Mouse (Mus musculus) lung, postnatal 0 days (tissue): ENCODE results near the gene Dynlt1c. TPM values are rescaled to one million over a fixed set of nuclear protein-coding genes. Genes with fewer than 3 reads are reported as not detected.
"Not testable (repeated sequence)": the region's sequence is repeated elsewhere in the genome, so short reads cannot be mapped to it uniquely, and the experiment has no call there.

Experiments used
- ATAC-seq: fragments of 200-750 bp; cut with Nextera tagmentation; 2 replicates; pipeline ENCODE4 v1.8.0; 2017; ENCODE audit warnings: moderate library complexity
- DNase-seq: peaks from one replicate; pipeline ENCODE4 v3.0.0-alpha.2; 2016; ENCODE audit warnings: low spot score
- H3K27ac ChIP-seq: fragments of 300-500 bp; sonication (generic); 2 replicates; pipeline ENCODE4 v1.5.1; 2014; ENCODE audit warnings: antibody characterized with exemption, mild to moderate bottlenecking, low read length, mixed read lengths
- H3K27me3 ChIP-seq: fragments of 300-500 bp; sonication (generic); replicated peaks from 2 replicates; pipeline ENCODE4 v1.6.1; 2014; ENCODE audit warnings: low read length, mixed read lengths; ENCODE audit not compliant: insufficient read depth
- H3K36me3 ChIP-seq: fragments of 300-500 bp; sonication (generic); 2 replicates; pipeline ENCODE4 v1.6.1; 2014; ENCODE audit warnings: low read length, mixed read lengths; ENCODE audit not compliant: insufficient read depth
- H3K4me1 ChIP-seq: fragments of 300-500 bp; sonication (generic); 2 replicates; pipeline ENCODE4 v1.6.1; 2014; ENCODE audit warnings: antibody characterized with exemption, low read depth, low read length, mixed read lengths; ENCODE audit not compliant: insufficient read depth
- H3K4me2 ChIP-seq: fragments of 300-500 bp; sonication (generic); replicated peaks from 2 replicates; pipeline ENCODE4 v1.6.1; 2014; ENCODE audit warnings: low read depth, mild to moderate bottlenecking, low read length, moderate library complexity, mixed read lengths
- H3K4me3 ChIP-seq: fragments of 300-500 bp; sonication (generic); 2 replicates; pipeline ENCODE4 v1.5.1; 2014; ENCODE audit warnings: low read depth, low read length
- H3K9ac ChIP-seq: fragments of 300-500 bp; sonication (generic); replicated peaks from 2 replicates; pipeline ENCODE4 v1.6.1; 2014; ENCODE audit warnings: low read depth, mild to moderate bottlenecking
- H3K9me3 ChIP-seq: fragments of 300-500 bp; sonication (generic); 2 replicates; pipeline ENCODE4 v1.6.1; 2016; ENCODE audit warnings: low read length, mixed read lengths
- CTCF ChIP-seq: IDR thresholded peaks from 2 replicates; pipeline ENCODE4 v1.5.1; 2016; ENCODE audit warnings: antibody characterized with exemption, mild to moderate bottlenecking
- EP300 ChIP-seq: IDR thresholded peaks from 2 replicates; pipeline ENCODE4 v1.6.1; 2016; ENCODE audit warnings: antibody characterized with exemption, mild to moderate bottlenecking, control low read depth
- WGBS: fragments of 180-500 bp; shearing (Covaris S2); extraction: QIAGEN DNeasy Blood & Tissue Kit; methylation state at CpG from one replicate; pipeline ENCODE4 v1.1.7; 2014; 5-methylcytosine and 5-hydroxymethylcytosine counted together
- polyA plus RNA-seq: library from polyadenylated mRNA; unstranded; fragments of >200 nt; fragmentation: Nextera tagmentation; extraction: Ambion mirVana; gene quantifications from 2 replicates; pipeline ENCODE4 v1.2.1, GENCODE M21; 2015

Gene Dynlt1c
- polyA plus RNA-seq, 1 experiment from 2014 or later, result 30.1 TPM

DNA sequence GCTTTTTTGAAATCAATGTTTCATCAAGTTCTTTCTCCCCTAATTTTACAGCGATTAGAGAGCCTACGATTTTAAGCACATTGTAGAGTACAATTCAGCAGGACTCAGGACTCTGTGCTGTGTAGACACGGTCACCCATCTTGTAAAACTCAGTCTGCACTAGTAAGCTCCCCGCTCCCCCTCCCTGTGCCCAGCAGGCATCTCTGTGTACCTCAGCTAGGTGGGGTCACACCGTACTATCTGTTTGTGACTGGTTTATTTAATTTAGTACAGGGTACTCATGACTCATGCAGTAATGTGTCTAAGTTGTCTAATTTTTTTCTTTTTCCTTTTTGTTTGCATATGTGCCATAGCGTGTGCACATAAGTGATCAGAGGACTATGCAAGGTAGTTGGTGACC lies 31.4 kb downstream of the Dynlt1c start:
- WGBS, result 86% methylated on average over 6 of the region's 6 CpGs
- not testable (repeated sequence) for H3K4me3 ChIP-seq

DNA sequence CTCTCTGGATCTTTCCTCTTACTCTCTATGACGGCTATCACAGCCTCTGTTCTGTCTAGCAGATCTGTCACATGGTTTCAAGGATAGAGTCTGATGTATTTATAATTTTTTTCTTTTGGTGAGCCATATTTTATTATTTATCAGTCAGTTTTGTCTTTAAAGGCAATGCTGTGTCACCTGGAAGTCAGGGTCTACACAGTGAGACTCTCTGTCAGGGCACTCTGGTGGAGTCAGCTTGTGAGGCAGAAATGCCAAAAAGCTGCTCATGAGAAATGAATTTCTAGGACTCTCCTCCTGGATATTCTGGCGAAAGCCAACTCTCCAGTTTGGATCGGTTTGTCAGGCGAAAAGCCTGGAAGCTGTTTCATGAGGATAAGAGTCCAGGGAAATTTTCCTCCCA lies 34.3 kb downstream of the Dynlt1c start:
- ATAC-seq, H3K27me3 ChIP-seq, H3K36me3 ChIP-seq, H3K4me3 ChIP-seq, H3K9ac ChIP-seq, H3K4me2 ChIP-seq, H3K27ac ChIP-seq, H3K9me3 ChIP-seq, DNase-seq, H3K4me1 ChIP-seq: not testable (repeated sequence)
- WGBS, result 100% methylated on average over 1 of the region's 4 CpGs

More for the DNA sequence above, 31.4 kb downstream of the Dynlt1c start:
- not testable (repeated sequence) for H3K4me1 ChIP-seq, H3K27ac ChIP-seq, H3K9me3 ChIP-seq, ATAC-seq, H3K9ac ChIP-seq, H3K36me3 ChIP-seq, H3K27me3 ChIP-seq, DNase-seq, H3K4me2 ChIP-seq

DNA sequence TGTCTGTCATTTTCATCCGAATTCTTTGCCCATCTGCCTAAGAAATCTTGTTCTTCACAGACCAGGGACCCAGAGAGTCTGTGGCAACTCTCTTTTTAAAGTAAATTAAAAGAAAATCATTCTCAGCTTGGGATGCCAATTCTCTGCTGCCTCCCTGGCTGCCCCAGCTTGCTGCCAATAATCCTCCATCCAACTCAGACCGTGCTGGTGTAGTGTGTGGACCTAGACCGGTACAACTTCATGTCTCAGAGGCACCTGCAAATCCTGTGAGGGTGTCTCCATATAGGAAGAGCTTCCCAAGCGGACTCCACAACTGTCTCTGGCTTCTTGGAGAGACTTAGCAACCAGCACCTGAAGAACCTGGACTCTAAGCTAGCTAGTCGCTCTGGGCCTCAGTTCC lies 35.4 kb downstream of the Dynlt1c start:
- Histone ChIP-seq H3K9me3 (no peaks in the 10 kb centered on the region), H3K27me3 (no peaks in the 10 kb centered on the region), H3K4me2 (no peak overlapping the region), H3K4me3 (no peak overlapping the region), H3K9ac (no peak overlapping the region), H3K27ac (no peak overlapping the region), H3K4me1 (no peaks in the 10 kb centered on the region), H3K36me3 (no peaks in the 10 kb centered on the region)
- 66% methylated on average over 5 of the region's 5 CpGs for WGBS
- DNase-seq, result no peak
- TF ChIP-seq CTCF (no peak), EP300 (no peak)
- no peak for ATAC-seq

DNA sequence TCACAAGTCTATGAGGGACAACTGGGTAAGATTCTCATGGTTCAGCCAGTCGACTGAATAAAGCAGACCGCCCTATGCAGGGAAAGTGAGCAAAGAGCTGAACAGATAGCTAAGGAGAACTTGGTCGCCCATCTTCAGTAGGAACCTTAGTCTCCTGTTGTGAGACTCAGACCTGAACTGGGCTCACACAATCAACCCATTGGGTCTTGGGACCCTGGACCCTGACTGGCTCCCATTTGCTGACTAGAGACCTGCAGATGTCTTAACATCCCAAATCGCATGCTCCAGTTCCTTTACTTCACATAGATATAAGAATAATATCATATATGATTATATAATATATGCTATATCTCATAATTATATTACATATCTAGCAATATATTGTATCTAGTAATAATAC lies 36.0 kb downstream of the Dynlt1c start:
- not testable (repeated sequence) for H3K27ac ChIP-seq, H3K27me3 ChIP-seq, H3K4me1 ChIP-seq, DNase-seq, H3K9me3 ChIP-seq, H3K9ac ChIP-seq, H3K4me3 ChIP-seq, H3K4me2 ChIP-seq, H3K36me3 ChIP-seq, ATAC-seq
- 98% methylated on average over 3 of the region's 4 CpGs for WGBS

DNA sequence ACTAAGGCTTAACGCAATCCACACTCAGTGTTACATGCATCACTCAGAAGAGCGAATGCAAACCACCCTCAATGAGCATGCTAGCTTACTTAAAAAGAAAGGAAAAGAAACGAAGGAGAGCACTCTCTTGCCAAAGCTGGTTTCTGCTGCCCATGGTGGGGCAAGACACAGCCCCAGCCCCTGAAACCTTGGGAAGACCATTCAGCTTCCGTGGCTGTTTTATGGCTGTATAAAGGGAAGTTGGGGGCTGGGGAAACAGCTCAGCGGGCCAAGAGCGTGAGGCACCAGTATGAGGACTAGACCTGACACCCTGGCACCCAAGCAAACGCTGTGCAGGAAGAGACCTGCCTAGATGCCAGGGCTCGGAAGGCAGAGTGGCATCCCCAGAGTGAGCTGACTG lies 37.0 kb downstream of the Dynlt1c start:
- 90% methylated on average over 8 of the region's 8 CpGs for WGBS
- not testable (repeated sequence) for ATAC-seq, H3K4me3 ChIP-seq

DNA sequence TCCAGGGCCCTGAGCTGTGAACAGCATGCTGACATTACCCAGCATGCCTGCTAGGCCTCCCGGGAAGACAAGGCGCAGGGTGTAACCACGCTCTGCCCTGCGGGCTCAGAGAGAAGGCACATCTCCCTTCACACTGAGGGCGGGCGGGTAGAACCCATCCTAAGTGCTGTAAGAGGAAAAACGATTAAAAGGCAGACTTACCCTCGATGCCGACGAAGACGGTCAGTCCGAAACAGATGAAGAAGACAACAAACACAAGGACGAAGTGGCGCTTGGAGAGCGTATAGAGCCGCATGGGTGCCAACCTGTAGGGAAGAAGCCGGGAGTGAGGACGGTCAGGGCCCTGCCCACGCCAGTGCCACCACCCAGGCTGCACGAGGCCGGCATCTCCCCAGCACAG lies 38.0 kb downstream of the Dynlt1c start:
- not testable (repeated sequence) for H3K27ac ChIP-seq, H3K4me3 ChIP-seq, H3K9ac ChIP-seq, ATAC-seq, H3K27me3 ChIP-seq, DNase-seq, H3K4me2 ChIP-seq, H3K36me3 ChIP-seq, H3K4me1 ChIP-seq, H3K9me3 ChIP-seq
- 96% methylated on average over 13 of the region's 21 CpGs for WGBS

More for the DNA sequence above, 37.0 kb downstream of the Dynlt1c start:
- not testable (repeated sequence) for H3K9ac ChIP-seq, H3K4me1 ChIP-seq, H3K27ac ChIP-seq, DNase-seq, H3K36me3 ChIP-seq, H3K4me2 ChIP-seq, H3K9me3 ChIP-seq, H3K27me3 ChIP-seq

DNA sequence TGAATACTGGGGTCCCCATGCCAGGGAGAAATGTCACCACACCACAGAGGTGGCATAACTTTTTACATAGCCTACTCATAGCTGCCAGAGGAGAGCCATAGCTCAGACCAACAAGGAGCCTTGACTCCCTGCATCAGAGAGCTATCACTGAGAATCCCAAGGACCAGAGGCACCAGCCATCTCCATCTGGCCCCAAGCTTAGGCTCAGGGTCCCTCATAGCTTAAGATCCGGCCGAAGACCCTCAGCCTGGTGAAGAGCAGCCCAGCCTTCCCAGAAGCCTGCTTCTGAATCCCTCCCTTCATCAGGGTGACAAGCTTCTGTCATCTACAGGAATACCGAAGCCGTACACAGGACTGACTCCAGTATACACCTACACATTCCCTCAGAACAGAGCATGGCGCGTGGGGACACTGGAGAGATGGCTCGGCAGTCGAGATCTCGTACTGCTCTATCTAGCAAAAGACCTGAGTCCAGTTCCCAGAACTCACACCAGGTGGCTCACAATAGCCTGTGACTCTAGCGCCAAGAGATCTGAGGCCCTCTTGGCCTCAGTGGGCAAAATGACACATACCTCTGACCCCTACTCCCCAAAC lies 38.7 kb downstream of the Dynlt1c start:
- H3K27ac ChIP-seq, H3K9ac ChIP-seq, H3K4me3 ChIP-seq, H3K9me3 ChIP-seq, H3K27me3 ChIP-seq, H3K36me3 ChIP-seq, H3K4me2 ChIP-seq, H3K4me1 ChIP-seq: not testable (repeated sequence)
- DNase-seq (peak; percentile 2), ATAC-seq (0 out of 2 replicates have a peak, but pooled peaks have one; percentile 5)
- 80% methylated on average over 10 of the region's 10 CpGs for WGBS

DNA sequence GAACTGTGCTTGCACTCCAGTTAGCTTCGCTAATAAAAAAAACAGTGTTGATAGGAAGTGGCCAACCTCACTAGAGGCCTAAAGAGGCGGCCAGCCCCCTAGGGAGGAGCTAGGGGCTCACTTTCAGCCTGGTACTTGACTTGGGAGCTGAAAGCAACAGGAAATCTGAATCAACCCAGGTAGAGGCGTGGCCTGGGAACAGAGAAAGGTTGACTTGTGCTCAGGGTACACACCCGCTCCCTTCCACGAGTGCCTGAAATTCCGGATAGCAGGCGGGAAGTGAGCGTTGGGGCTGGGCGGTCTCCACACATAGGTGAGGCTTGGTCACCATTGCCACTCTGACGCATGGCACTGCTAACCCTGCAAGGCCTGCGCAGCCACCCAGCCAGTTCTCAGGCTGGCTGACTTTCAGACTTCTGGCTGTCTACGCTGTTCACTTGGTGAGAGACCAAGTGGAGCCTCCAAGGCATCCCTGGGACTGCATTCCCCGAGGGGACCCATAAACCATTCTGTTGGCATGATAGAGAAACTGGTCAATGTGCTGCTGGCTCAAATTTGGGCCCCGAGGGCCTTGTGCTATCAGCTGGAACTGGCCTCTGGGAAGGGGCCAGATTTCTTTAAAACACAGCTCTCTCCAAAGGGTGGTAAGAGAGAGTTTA lies 39.4 kb downstream of the Dynlt1c start:
- ATAC-seq (peak; percentile 96), DNase-seq (peak; percentile 67)
- not testable (repeated sequence) for H3K27me3 ChIP-seq, H3K27ac ChIP-seq, H3K4me3 ChIP-seq, H3K9ac ChIP-seq, H3K36me3 ChIP-seq, H3K4me2 ChIP-seq, H3K4me1 ChIP-seq, H3K9me3 ChIP-seq
- WGBS, result 57% methylated on average over 14 of the region's 14 CpGs

DNA sequence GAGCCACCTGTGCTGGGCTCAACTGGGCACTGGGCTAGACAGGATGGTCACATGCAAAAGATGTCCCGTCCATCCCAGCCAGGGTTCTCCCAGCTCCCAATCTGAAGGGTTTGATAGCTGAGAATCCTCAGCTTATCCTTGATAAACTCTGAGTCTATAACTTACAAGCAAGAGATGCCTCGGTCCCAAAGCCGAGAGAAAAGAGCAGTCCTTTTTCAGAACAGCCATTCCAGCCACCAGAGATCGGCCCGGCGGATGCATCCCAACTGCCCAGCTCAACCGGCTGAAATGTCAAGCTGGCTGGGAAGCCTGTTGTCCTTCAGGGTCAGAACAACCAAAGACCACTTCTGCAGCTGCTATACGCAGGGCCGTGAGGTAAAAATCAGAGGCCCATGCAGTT lies 42.7 kb downstream of the Dynlt1c start:
- H3K9me3 ChIP-seq, H3K4me3 ChIP-seq, H3K4me1 ChIP-seq, DNase-seq, H3K9ac ChIP-seq, H3K36me3 ChIP-seq, H3K27ac ChIP-seq, H3K27me3 ChIP-seq, H3K4me2 ChIP-seq, ATAC-seq: not testable (repeated sequence)
- 98% methylated on average over 7 of the region's 9 CpGs for WGBS
